Mouse (Mus musculus) left cerebral cortex, adult 2 months (tissue): ENCODE data around the gene Col1a2. TPM values are rescaled to one million over a fixed set of nuclear protein-coding genes. Genes with fewer than 3 reads are reported as not detected.
A peak's percentile ranks its signal among the peaks of the same experiment; 100 is the strongest.

Experiments used
- DNase-seq, 2 experiments: peaks; one replicate each; pipeline ENCODE4 v3.0.0; 2021 to 2022; ENCODE audit warnings: low spot score in 2 of 2, mixed read lengths in 1 of 2; ENCODE audit errors: extremely low spot score in 1 of 2
- H3K27ac ChIP-seq: fragments of 200-600 bp; 2 replicates; pipeline ENCODE4 v1.8.1; 2022
- H3K4me3 ChIP-seq: fragments of 200-600 bp; 2 replicates; pipeline ENCODE4 v1.8.1; 2022
- CTCF ChIP-seq: fragments of 200-600 bp; IDR thresholded peaks from 2 replicates; pipeline ENCODE4 v1.8.1; 2022; ENCODE audit warnings: antibody characterized with exemption, mild to moderate bottlenecking, moderate library complexity
- intact Hi-C: fragments of 180-260 bp; cut with DNase I; formaldehyde crosslinking; loops from one replicate; pipeline ENCODE4 v1.15.1; 2025
- total RNA-seq, 2 experiments: library from RNA; stranded (reverse); gene quantifications; 2 replicates each; pipeline ENCODE4 v1.2.3; 2021

The Col1a2 gene
- total RNA-seq, 2 experiments from 2014 or later = 20.2 to 21.8 TPM

DNA sequence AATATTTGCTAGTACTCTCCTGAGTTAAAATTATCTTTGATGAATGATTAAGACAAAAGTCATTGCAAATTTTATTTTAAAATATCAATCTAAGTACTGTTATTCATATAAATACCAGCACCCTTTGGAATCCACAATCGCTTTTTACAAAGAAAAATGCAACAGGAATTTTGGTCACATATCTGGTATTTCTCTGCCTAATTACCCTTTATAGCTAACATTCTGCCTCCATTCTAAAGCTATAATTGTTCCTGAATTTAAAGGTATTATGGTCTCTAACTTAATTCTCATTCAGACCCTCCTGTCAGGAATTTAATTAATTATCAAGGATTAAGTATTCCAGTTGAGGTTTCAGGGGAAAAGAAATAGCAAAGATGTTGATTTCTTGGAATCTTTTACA lies 28.3 kb downstream of the Col1a2 start:
- no peak for TF ChIP-seq CTCF
- DNase-seq = no peak
- intact Hi-C loops = no loop called here
- H3K27ac ChIP-seq = no peak overlapping the region
- H3K4me3 ChIP-seq = no peak overlapping the region

DNA sequence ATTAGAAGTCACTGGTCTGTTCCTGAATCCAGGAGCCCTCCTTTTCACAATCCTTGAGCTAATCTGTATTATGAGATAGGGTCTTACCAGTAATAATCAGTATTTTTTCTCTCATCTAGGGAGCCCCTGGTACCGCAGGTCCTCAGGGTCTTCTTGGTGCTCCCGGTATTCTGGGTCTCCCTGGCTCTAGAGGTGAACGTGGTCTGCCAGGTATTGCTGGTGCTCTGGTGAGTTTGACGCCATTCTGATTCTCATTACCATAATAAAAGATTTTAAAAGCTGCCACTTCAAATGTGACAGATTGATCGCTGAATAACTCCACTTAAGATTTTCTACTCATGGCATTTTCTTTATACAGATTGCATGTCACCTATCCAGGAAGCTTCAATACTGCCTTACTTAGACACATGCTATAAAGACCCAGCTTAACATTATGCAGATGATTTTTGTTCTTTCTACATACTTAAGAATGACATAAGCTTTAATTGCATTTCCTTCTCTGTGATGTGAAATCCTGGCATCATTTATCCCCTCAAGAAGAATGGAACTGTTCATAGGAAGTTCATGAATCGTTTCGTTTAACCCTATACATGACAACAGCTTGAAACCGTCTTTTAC lies 30.0 kb downstream of the Col1a2 start:
- no peak overlapping the region for H3K4me3 ChIP-seq
- DNase-seq = no peak
- TF ChIP-seq CTCF = no peak
- intact Hi-C loops = no loop called here
- H3K27ac ChIP-seq = no peak overlapping the region

GRCm38 (mm10) chr6:4541926-4542715 lies 37.5 kb downstream of the Col1a2 start:
- Histone ChIP-seq H3K4me3 (no peak overlapping the region), H3K27ac (no peak overlapping the region)
- TF ChIP-seq CTCF = no peak
- intact Hi-C loops = no loop called here
- no peak for DNase-seq

GRCm38 (mm10) chr6:4544554-4544953 lies 39.9 kb downstream of the Col1a2 start:
- intact Hi-C loops = loop anchor here (2.0 kb wide), 1 partner anchor 130 kb away; no protein-coding TSS in a partner anchor

GRCm38 (mm10) chr6:4545727-4546126 lies 41.1 kb downstream of the Col1a2 start:
- Histone ChIP-seq H3K27ac (no peak overlapping the region), H3K4me3 (no peak overlapping the region)
- peak; percentile 59 to 60 for DNase-seq
- intact Hi-C loops = loop anchor here (2.0 to 5.0 kb wide), 4 partner anchors 57 to 923 kb away; partner anchors contain the start of gene Casd1
- TF ChIP-seq CTCF = peak; percentile 89

More at GRCm38 (mm10) chr6:4544554-4544953, 39.9 kb downstream of the Col1a2 start:
- Histone ChIP-seq H3K27ac (no peak overlapping the region), H3K4me3 (no peak overlapping the region)
- peak; percentile 45 for TF ChIP-seq CTCF
- DNase-seq = no peak

DNA sequence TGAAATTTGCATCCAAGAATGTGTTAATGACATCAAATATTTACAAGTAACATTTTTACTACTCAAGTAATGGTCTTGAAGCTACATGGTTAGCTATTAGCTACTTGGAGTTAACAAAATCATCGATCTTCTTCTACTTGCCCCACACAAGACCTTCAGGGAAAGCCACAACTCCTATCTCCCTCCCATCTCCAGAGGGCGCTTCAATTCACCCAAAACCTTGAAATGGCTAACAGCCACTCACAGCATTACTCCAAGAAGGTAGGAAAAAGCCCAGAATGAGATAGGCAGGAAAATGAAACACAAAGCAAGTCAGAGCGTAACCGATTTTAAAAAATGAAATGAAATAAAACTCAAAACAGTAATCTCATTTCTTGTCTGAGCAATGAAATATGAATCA lies 44.3 kb downstream of the Col1a2 start:
- DNase-seq = no peak

DNA sequence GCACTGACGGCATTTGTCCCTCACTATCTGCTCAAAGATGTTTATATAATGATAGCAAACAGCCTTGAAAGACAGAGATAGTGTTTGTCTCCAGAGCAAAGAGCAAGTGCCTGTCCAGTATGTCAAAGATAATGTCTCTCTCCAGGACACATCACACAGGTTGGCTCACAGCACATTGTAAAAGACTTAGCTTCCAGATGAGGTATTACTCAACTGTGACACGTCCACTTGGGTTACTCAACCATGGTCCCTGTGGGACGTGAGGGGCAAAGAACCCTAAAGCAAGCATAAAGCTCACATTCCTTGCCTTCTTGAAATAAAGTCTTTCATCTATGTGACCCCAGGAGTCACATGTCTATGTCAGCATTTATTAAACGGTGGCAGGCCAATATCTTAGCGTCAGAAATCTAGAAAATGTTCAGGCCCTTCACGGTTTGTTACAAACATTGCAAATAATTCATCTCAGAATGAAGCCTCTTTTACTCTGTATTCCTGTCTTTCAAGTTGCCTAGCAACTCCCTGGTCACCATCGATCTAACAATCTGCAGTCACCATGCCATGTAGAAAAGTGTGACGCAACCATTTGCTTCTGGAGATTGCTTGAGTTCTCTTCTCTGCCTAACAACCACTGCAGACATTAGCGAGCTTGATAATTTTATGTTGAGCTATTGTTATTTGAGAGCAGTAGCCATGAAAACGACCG lies 45.4 kb downstream of the Col1a2 start:
- DNase-seq = no peak
- no peak for TF ChIP-seq CTCF
- intact Hi-C loops = loop anchor here (2.0 to 5.0 kb wide), 5 partner anchors 52 to 928 kb away; partner anchors contain the start of gene Casd1
- no peak overlapping the region for H3K27ac ChIP-seq
- no peak overlapping the region for H3K4me3 ChIP-seq

More for the DNA sequence above, 44.3 kb downstream of the Col1a2 start:
- TF ChIP-seq CTCF = peak; percentile 47
- intact Hi-C loops = loop anchor here (2.0 to 5.0 kb wide), 4 partner anchors 53 to 927 kb away; partner anchors contain the start of gene Casd1
- no peak overlapping the region for H3K4me3 ChIP-seq
- H3K27ac ChIP-seq = no peak overlapping the region

DNA sequence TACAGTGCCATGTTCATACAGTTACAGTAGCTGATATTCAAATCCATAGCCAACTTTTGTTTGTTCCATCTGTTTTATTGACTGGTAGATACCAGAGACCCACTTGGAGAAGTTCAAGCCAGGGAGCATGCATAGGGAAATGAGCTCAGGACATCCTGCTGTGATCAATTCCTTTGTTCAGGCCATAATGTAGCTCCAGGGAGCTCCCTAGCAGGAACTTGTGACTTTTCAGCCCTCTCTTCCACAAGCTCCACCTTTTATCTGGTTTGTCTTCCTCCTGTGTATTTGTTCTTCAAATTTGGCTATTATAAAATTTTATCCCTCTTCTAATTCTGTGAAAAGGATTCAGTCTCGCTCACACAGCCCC lies 45.9 kb downstream of the Col1a2 start:
- intact Hi-C loops = loop anchor here (5.0 kb wide), 1 partner anchor 852 kb away; no protein-coding TSS in a partner anchor
- no peak overlapping the region for H3K4me3 ChIP-seq
- no peak overlapping the region for H3K27ac ChIP-seq
- no peak for DNase-seq
- no peak for TF ChIP-seq CTCF

GRCm38 (mm10) chr6:4555366-4555765 lies 50.8 kb downstream of the Col1a2 start:
- intact Hi-C loops = no loop called here
- no peak overlapping the region for H3K27ac ChIP-seq
- DNase-seq = no peak
- no peak overlapping the region for H3K4me3 ChIP-seq
- TF ChIP-seq CTCF = no peak

DNA sequence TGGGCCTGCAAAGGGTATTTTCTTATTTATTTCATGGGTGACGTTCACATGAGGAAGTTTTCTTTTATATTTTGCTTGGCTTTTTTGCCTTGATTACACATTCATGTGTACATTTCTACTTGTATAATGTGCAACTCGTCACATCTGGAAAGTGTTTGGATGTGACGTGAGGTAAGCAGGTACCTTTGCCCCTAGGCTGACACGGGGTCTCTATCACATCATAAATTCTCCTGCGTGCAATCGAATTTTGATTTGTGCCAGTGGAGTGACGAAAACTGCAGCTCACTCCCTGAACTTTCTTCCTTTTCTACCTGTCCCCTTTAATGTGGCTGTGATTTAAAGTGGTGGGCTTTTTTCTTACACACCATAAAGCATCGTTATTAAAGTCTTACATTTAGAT lies 52.5 kb downstream of the Col1a2 start:
- Histone ChIP-seq H3K4me3 (no peak overlapping the region), H3K27ac (no peak overlapping the region)
- intact Hi-C loops = no loop called here
- DNase-seq = no peak
- TF ChIP-seq CTCF = no peak

DNA sequence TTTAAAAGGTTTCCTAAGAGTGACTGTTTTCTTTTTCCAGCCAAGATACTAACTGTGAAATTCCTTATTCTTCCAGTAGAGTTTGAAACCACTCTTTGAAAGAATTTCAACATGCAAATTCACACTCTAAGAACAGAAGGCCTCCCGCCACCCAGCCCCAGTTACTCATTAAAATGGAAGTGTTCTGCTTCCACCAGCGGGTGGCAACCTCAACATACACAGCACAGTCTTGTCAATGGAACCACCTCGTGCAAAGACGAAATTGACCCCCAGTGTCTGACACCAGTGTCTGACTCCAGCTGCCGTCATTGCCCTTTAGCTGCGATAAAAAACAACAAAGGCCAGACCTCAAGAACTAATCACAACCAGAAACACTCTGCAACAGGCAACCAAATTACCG lies 53.1 kb downstream of the Col1a2 start:
- no peak overlapping the region for H3K27ac ChIP-seq
- intact Hi-C loops = loop anchor here (2.0 kb wide), 2 partner anchors 553 to 825 kb away; partner anchors contain the start of gene Asb4
- H3K4me3 ChIP-seq = no peak overlapping the region
- TF ChIP-seq CTCF = peak; percentile 63
- DNase-seq = peak; percentile 43

DNA sequence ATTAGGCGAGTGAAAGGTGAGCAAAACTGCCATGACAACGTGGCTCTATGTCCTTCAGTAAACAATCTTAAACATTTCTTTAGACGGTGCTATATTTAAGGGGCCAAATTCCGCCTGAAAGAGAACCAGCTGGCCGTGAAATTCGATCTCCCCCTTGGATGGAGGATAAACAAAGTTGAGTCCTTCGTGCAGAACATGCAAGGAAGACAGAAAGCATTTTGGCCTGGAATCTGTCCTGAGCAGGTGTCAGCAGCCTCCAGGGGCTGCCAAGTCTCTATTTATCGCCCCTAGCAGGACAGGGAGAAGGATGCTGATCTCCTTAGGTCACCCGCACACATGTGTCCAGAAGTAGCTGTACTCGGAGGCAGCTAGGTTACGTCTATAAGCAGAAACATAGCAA lies 56.5 kb downstream of the Col1a2 start:
- Histone ChIP-seq H3K4me3 (no peak overlapping the region), H3K27ac (no peak overlapping the region)
- DNase-seq = no peak
- intact Hi-C loops = no loop called here
- no peak for TF ChIP-seq CTCF
